Mouse (Mus musculus): ENCODE data around the gene Nudt8. TPM values are rescaled to one million over a fixed set of nuclear protein-coding genes. Genes with fewer than 3 reads are reported as not detected.

Nudt8 gene
- polyA plus RNA-seq, 1 experiment: 32.2 TPM

DNA sequence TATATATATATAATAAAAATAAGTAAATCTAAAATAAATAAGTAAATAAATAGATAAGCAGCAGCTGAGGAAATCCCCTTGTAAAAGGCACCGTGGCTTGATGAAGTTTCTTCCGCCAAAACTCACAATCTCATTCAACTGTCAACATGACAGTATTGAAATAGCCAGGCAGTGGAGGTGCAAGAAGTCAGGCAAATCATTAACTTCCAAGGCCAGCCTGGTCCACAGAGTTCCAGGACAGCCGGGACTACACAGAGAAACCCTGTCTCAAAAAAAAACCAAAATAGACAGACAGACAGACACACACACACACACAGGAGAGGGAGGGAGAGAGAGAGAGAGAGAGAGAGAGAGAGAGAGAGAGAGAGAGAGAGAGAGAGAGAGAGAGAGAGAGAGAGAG, 32.9 kb downstream of the Nudt8 start:
- TF ChIP-seq GATA1 (IDR thresholded peaks at IDR 0.05; ENCODE audit: low read length): no peak

DNA sequence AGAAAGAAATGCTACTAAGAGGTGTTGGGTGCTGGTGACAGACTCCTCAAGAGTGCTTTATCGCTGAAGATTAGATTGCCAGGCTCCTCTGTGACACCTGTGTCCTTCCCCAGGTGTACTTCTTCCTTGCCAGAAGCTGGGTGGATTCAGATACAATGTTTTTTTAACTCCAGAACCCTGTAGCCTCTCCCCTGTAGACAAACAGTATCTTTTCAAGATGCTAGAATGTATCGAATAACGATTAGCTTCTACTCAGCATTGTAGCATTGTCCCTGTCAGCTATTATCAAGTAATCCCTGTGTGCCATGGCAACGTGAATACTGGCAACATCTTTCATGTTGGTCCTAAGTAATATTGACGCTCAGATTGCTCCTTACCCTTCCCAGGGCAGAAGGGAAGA, 33.4 kb downstream of the Nudt8 start:
- no peak for TF ChIP-seq GATA1 (IDR thresholded peaks at IDR 0.05; ENCODE audit: low read length)

- no peak for TF ChIP-seq GATA1 (IDR thresholded peaks at IDR 0.05; ENCODE audit: low read length)
Measured at GRCm38 (mm10) chr19:4036327-4037045, 36.1 kb downstream of the Nudt8 start.

- no peak for TF ChIP-seq GATA1 (IDR thresholded peaks at IDR 0.05; ENCODE audit: low read length)
Measured at GRCm38 (mm10) chr19:4037788-4038232, 37.4 kb downstream of the Nudt8 start, which contains the start of gene Gstp1. TSS of gene Gstp1 (minus strand) at chr19:4037985.

DNA sequence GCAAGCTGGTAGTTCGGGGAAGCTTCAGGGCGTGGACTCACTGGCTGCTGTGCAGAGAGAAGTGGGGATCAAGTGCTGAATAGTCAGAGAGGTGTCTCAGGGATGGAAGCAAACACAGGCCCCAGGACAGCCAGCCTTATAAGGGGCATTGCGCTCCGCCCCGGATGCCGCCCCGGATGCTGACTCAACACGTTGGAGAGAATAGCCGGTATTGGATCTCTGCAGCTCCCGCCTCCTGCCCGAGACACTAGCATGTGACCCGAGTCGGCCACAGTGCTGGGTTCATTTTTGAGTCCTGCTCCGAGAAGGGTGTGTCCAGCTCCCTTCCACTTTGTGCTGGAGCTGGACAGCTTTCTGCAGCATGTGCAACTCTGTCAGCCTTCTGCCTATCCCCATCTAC, 41.7 kb downstream of the Nudt8 start:
- TF ChIP-seq GATA1 (IDR thresholded peaks at IDR 0.05; ENCODE audit: low read length): no peak

GRCm38 (mm10) chr19:4045966-4046865, 45.8 kb downstream of the Nudt8 start, which contains the start of gene Gstp2:
TSS of gene Gstp2 (minus strand) at chr19:4046023.
- no peak for TF ChIP-seq GATA1 (IDR thresholded peaks at IDR 0.05; ENCODE audit: low read length)

DNA sequence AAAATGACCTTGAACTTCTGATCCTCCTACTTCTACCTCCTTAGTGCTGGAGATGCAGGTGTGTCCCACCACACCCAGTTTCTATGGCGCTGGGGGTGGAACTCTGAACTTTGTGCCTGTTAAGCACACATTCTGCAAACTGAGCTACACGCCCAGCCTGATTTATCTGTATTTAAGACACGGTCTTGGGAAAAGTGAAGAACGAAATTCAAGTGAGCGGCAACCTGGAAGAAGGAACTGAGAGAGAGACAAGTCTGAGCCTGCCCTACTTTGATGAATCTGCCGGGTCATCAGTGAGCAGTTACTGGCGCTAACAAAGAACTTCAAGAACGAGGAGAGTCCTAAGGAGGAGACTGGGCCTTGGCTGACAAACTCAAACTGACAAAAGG, 46.5 kb downstream of the Nudt8 start:
- TF ChIP-seq GATA1 (IDR thresholded peaks at IDR 0.05; ENCODE audit: low read length): no peak

DNA sequence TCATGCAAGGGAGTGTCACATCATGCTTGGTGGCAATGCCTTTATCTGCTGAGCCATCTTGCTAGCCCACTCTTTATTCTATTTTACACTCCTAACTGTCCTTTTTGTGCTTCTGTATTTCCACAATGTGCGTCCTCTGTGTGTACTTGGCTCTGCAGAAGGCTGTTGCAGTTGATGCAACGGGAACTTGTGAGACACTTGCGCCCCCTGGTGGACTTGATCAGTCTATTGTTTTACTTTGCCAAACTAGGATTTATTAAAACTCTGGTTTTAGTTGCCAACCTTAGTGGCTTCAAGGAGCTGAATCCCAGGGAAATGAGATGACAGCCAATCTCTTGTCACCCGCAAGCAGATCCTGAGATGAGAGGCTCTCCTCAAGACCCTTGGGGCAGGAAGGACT, 47.5 kb downstream of the Nudt8 start:
- TF ChIP-seq GATA1 (IDR thresholded peaks at IDR 0.05; ENCODE audit: low read length): no peak

GRCm38 (mm10) chr19:4051016-4051415, 50.6 kb downstream of the Nudt8 start:
- TF ChIP-seq GATA1 (IDR thresholded peaks at IDR 0.05; ENCODE audit: low read length): no peak

Other genes with a start within 250 kb of the Nudt8 start
- 7.1 and 10.0 TPM in 2 replicates for gene Kmt5b, start 233.2 kb upstream of the Nudt8 start, polyA plus RNA-seq (2012)
- 15.2 and 16.8 TPM in 2 replicates for gene Chka, start 148.8 kb upstream of the Nudt8 start, polyA plus RNA-seq (2012)
- gene Tcirg1, start 93.4 kb upstream of the Nudt8 start, polyA plus RNA-seq (2012): 34.5 and 39.3 TPM in 2 replicates
- gene Ndufs8, start 87.8 kb upstream of the Nudt8 start, polyA plus RNA-seq (2012): 41.9 and 220 TPM in 2 replicates
- gene Aldh3b1, start 70.8 kb upstream of the Nudt8 start, polyA plus RNA-seq (2012): not detected in 2 replicates
- 0.11 TPM in 1 of 2 replicates, not detected in the other for gene Unc93b1, start 65.4 kb upstream of the Nudt8 start, polyA plus RNA-seq (2012)
- not detected in 2 replicates for gene Aldh3b3, start 41.9 kb upstream of the Nudt8 start, polyA plus RNA-seq (2012)
- not detected in 2 replicates for gene Aldh3b2, start 28.3 kb upstream of the Nudt8 start, polyA plus RNA-seq (2012)
- gene Acy3, start 14.0 kb upstream of the Nudt8 start, polyA plus RNA-seq (2012): 5.4 and 7.1 TPM in 2 replicates
- not detected in 2 replicates for gene Tbx10, start 7.8 kb upstream of the Nudt8 start, polyA plus RNA-seq (2012)
- gene Gm49405, start within 50 bp of the Nudt8 start, polyA plus RNA-seq (2012): 3.8 and 5.3 TPM in 2 replicates
- gene Doc2g, start 2.7 kb downstream of the Nudt8 start, polyA plus RNA-seq (2012): 7.2 and 8.9 TPM in 2 replicates
- gene Ndufv1, start 12.2 kb downstream of the Nudt8 start, polyA plus RNA-seq (2012): 378 and 401 TPM in 2 replicates
- gene Gstp1, start 37.4 kb downstream of the Nudt8 start, polyA plus RNA-seq (2012): 40.1 and 105 TPM in 2 replicates
- not detected in 2 replicates for gene Gstp2, start 45.4 kb downstream of the Nudt8 start, polyA plus RNA-seq (2012)
- 4.1 and 7.7 TPM in 2 replicates for gene Gstp3, start 59.0 kb downstream of the Nudt8 start, polyA plus RNA-seq (2012)
- gene Cabp2, start 81.0 kb downstream of the Nudt8 start, polyA plus RNA-seq (2012): not detected in 2 replicates
- 70.4 and 72.4 TPM in 2 replicates for gene Cdk2ap2, start 96.6 kb downstream of the Nudt8 start, polyA plus RNA-seq (2012)
- 36.1 and 36.7 TPM in 2 replicates for gene Pitpnm1, start 99.4 kb downstream of the Nudt8 start, polyA plus RNA-seq (2012)
- 99.6 and 105 TPM in 2 replicates for gene Aip, start 125.3 kb downstream of the Nudt8 start, polyA plus RNA-seq (2012)
- gene Gpr152, start 139.2 kb downstream of the Nudt8 start, polyA plus RNA-seq (2012): not detected in 2 replicates
- gene Cabp4, start 143.5 kb downstream of the Nudt8 start, polyA plus RNA-seq (2012): 0.06 TPM in 1 of 2 replicates, not detected in the other
- gene Coro1b, start 148.0 kb downstream of the Nudt8 start, polyA plus RNA-seq (2012): 187 and 368 TPM in 2 replicates
- gene Ptprcap, start 153.0 kb downstream of the Nudt8 start, polyA plus RNA-seq (2012): 448 and 548 TPM in 2 replicates
- 92.1 and 99.4 TPM in 2 replicates for gene Rps6kb2, start 162.8 kb downstream of the Nudt8 start, polyA plus RNA-seq (2012)
- 0.39 and 0.46 TPM in 2 replicates for gene Carns1, start 174.9 kb downstream of the Nudt8 start, polyA plus RNA-seq (2012)
- 19.4 and 24.6 TPM in 2 replicates for gene Tbc1d10c, start 190.7 kb downstream of the Nudt8 start, polyA plus RNA-seq (2012)
- gene Ppp1ca, start 191.5 kb downstream of the Nudt8 start, polyA plus RNA-seq (2012): 609 and 669 TPM in 2 replicates
- gene Rad9a, start 201.1 kb downstream of the Nudt8 start, polyA plus RNA-seq (2012): 28.7 and 31.6 TPM in 2 replicates
- gene Clcf1, start 213.7 kb downstream of the Nudt8 start, polyA plus RNA-seq (2012): not detected in 2 replicates
- gene AC109138.7, start 213.8 kb downstream of the Nudt8 start, polyA plus RNA-seq (2012): 30.0 TPM in 1 of 2 replicates, not detected in the other
- gene Pold4, start 231.3 kb downstream of the Nudt8 start, polyA plus RNA-seq (2012): 21.8 and 24.7 TPM in 2 replicates

Measured in G1E-ER4 (cell line).